Mouse (Mus musculus) CH12.LX (cell line): ENCODE results near the gene Map4k4.

Experiments used
- CTCF ChIP-seq, 2 experiments: IDR thresholded peaks in 1 of 2; conservative IDR thresholded peaks in 1 of 2; 2 replicates each; pipeline ENCODE4 v1.5.1; 2011 to 2012; ENCODE audit warnings: low read depth in 2 of 2, low read length in 2 of 2, improper control_type of control experiment in 1 of 2, inconsistent platforms in 1 of 2, mild to moderate bottlenecking in 1 of 2, moderate library complexity in 1 of 2
- EP300 ChIP-seq: IDR thresholded peaks from 2 replicates; pipeline ENCODE4 v1.6.1; 2011; ENCODE audit warnings: low read length, improper control_type of control experiment
- ETS1 ChIP-seq: conservative IDR thresholded peaks from 2 replicates; pipeline ENCODE4 v1.6.1; 2012; ENCODE audit warnings: low read depth, mild to moderate bottlenecking, inconsistent platforms, low read length, improper control_type of control experiment, moderate library complexity
- HCFC1 ChIP-seq: IDR thresholded peaks from 2 replicates; pipeline ENCODE4 v1.6.1; 2012; ENCODE audit warnings: low read depth, mild to moderate bottlenecking, inconsistent platforms, low read length, improper control_type of control experiment
- MAZ ChIP-seq: IDR thresholded peaks from 2 replicates; pipeline ENCODE4 v1.6.1; 2012; ENCODE audit warnings: low read depth, mild to moderate bottlenecking, inconsistent platforms, low read length, improper control_type of control experiment, moderate library complexity
- MEF2A ChIP-seq: IDR thresholded peaks from 2 replicates; pipeline ENCODE4 v1.6.1; 2014; ENCODE audit warnings: low read depth, mild to moderate bottlenecking, inconsistent platforms, low read length, improper control_type of control experiment, borderline replicate concordance
- SIN3A ChIP-seq: IDR thresholded peaks from 2 replicates; pipeline ENCODE4 v1.6.1; 2012; ENCODE audit warnings: low read length, improper control_type of control experiment, inconsistent platforms
- UBTF ChIP-seq: IDR thresholded peaks from 2 replicates; pipeline ENCODE4 v1.6.1; 2012; ENCODE audit warnings: low read depth, mild to moderate bottlenecking, inconsistent platforms, low read length, improper control_type of control experiment, moderate library complexity
- ZNF384 ChIP-seq: IDR thresholded peaks from 2 replicates; pipeline ENCODE4 v1.6.1; 2012; ENCODE audit warnings: low read depth, low read length, improper control_type of control experiment, inconsistent platforms

- TF ChIP-seq CTCF (conservative IDR thresholded peaks at IDR 0.05 in 1 of 2, IDR thresholded peaks at IDR 0.05 in 1 of 2; ENCODE audit: low read depth in 2 of 2, low read length in 2 of 2) (no peak), MAZ (no peak), HCFC1 (no peak), UBTF (no peak), MEF2A (no peak), ZNF384 (no peak), EP300 (no peak), ETS1 (no peak), SIN3A (no peak)
These were observed 128.9 kb downstream of the Map4k4 start for GRCm38 (mm10) chr1:40029597-40029996.
